Mouse (Mus musculus) bone marrow macrophage, adult 2 months (primary cell): Measurements from ENCODE around the gene Rpp38. TPM values are rescaled to one million over a fixed set of nuclear protein-coding genes. Genes with fewer than 3 reads are reported as not detected.

Experiments
- H3K27ac ChIP-seq: 2 replicates; pipeline ENCODE4 v1.5.1; 2012; ENCODE audit warnings: low read depth, low read length; ENCODE audit not compliant: insufficient read depth
- H3K4me1 ChIP-seq: 2 replicates; pipeline ENCODE4 v1.6.1; 2012; ENCODE audit warnings: low read length; ENCODE audit not compliant: control insufficient read depth, insufficient read depth
- H3K4me3 ChIP-seq: 2 replicates; pipeline ENCODE4 v1.5.1; 2012; ENCODE audit warnings: mild to moderate bottlenecking, low read length, moderate library complexity; ENCODE audit not compliant: insufficient read depth
- CTCF ChIP-seq: IDR thresholded peaks from 2 replicates; pipeline ENCODE4 v1.5.1; 2012; ENCODE audit warnings: low read depth, mild to moderate bottlenecking, low read length, moderate library complexity
- POLR2A ChIP-seq: IDR thresholded peaks from 2 replicates; pipeline ENCODE4 v1.6.1; 2012; ENCODE audit warnings: mild to moderate bottlenecking, low read depth, low read length, borderline replicate concordance
- polyA plus RNA-seq: library from polyadenylated mRNA; stranded (reverse); fragments of >200 nt; gene quantifications from 2 replicates; pipeline ENCODE4 v1.2.4, GENCODE M21; 2012; ENCODE audit not compliant: missing spikeins, insufficient read depth, insufficient read length

Rpp38 gene
- polyA plus RNA-seq, 1 experiment: 5.5 TPM

DNA sequence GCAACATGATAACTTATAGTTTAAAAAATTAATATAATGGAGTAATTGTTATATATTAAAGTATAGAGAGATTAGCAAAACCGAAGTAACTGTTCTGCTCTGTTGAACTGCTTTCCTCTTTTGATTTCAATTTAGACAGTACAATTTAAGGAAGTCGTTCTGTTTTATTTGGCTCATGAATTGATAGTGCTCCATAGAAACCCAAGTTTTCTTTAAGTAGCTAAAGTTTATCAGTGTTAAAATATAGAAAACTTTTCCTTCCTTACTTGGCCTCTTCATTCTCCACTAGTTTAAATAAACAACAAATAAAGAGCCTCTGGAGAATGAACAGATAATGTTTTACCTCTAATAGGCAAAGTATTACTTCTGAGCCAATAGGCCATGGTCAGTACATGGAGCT lies 46.2 kb downstream of the Rpp38 start:
- peaks cover 17% of the 10 kb centered on the region for H3K4me1 ChIP-seq
- no peak for TF ChIP-seq CTCF
- TF ChIP-seq POLR2A: no peak
- H3K4me3 ChIP-seq: no peak overlapping the region
- no peak overlapping the region for H3K27ac ChIP-seq

DNA sequence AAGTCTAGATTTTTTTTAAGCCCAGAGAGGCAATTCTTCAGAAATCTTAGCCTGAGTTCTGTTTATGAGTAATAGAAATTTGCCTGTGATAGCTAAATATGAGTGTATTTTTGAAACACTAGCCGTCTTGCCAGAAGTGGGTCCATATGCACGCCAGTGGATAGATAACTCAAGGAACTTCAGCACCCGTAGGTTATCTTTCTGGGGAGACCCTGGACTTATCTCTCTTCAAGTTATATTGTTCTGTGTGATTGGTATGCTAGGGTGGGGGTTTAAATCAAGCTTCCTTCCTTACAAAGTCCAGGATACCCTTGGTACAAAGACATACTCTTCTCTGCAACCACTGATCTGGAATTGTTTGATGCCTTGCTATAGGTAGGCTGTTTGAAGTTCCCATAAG lies 46.7 kb downstream of the Rpp38 start:
- Histone ChIP-seq H3K4me1 (peaks cover 16% of the 10 kb centered on the region), H3K4me3 (no peak overlapping the region)
- TF ChIP-seq CTCF (no peak), POLR2A (no peak)

DNA sequence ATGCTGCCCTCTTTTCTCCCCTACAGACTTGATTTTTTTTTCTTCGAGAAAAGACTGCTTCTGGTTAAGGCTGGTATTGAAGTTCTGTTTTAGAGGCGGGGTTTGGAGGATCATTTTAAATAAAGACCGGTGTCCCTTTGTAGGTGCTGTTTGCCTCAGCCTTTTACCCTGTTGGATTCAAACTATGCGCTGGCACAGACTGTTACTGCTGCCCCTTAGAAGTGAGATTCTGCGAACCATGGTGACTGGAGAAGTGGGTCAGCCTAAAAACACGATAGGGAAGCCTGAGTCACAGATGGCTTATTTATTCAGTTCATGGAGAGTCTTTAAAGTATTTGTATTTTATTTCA lies 47.3 kb downstream of the Rpp38 start:
- peak overlapping the region; percentile 99 for H3K4me3 ChIP-seq
- no peak for TF ChIP-seq CTCF
- no peak for TF ChIP-seq POLR2A
- peaks cover 15% of the 10 kb centered on the region for H3K4me1 ChIP-seq
- H3K27ac ChIP-seq: peak overlapping the region; percentile 15

More for the DNA sequence above, 46.7 kb downstream of the Rpp38 start:
- no peak overlapping the region for H3K27ac ChIP-seq

DNA sequence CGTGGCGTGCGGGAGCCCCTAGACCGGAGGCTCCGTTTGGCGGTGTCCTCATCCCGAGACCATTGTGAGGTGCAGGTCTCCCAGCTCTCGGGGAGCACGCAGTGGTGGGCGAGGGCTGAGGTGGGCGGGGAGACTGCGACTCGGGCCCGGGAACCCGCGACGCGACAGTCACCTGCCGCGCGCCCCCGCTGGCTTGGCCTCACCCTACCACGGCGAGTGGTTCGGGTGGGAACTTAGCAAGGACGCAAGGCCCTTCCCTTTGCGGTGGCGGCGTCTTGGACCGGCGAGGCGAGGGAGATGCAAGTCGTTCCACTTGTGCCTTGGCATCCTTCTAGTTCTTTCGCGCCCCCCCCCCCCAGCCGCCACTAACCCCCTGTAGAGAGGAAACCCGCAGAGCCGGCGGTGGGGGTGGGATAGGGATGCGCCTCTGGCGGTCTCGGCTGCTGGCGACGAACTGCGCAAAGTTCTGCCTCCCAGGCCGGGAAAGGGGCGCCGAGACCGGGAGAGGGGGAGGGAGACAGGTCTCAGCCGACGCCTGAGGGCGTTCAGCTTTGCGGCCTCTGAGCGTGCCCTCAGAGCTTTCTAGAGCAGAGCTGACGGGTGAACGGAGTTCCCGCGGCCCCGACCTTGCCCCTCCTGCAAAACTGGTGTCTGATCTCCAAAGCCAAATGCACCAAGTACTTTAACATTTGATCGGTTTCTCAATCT lies 47.8 kb downstream of the Rpp38 start:
- Histone ChIP-seq H3K4me1 (peaks cover 15% of the 10 kb centered on the region), H3K27ac (peak overlapping the region; percentile 66), H3K4me3 (peak overlapping the region; percentile 99)
- no peak for TF ChIP-seq POLR2A

DNA sequence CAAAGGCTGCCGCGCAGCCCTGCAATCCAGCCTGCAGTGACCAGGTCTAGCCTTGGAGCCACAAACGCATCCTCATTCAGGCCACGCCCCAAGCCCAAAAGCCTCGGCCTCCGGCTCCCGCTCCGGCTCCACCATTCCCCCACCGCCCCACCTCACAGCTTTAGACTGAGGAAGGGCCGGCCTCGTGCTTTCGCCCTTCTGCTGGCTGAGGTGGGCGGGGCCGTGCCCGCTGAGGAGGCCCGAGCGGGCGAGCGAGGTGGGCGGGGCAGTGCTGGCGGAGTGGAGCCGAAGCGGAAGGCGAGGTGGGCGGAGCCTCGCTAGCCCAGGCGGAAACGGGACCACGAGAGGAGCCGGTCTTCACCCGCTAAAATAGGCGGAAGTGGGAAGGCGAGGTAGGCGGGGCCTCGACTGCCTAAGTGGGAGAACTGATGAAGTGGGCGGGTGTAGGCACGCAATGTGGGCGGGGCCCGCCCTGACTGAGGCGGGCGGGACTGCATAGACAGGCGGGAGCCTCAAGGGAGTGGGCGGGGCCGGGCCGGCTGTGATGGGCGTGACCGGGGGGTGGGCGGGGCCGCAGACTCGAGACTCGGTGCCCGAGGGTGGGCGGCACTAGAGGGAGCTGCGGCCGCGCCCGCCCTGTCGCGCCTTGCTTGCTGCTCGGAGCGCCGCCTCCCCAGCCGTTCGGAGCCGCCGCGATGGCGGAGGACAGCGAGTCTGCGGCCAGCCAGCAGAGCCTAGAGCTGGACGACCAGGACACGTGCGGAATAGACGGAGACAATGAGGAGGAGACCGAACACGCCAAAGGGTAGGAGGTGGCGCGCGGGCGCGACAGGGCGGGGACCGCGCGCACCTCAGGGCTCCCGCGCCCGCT lies 48.6 kb downstream of the Rpp38 start, which contains the start of gene Nmt2:
Nmt2 (plus strand) TSS at position 611 of the 871 bp plus-strand sequence.
- Histone ChIP-seq H3K4me1 (peaks cover 13% of the 10 kb centered on the region), H3K4me3 (peak within 1 kb of the TSS; percentile 99), H3K27ac (peak within 1 kb of the TSS; percentile 77)
- TF ChIP-seq CTCF (no peak), POLR2A (peak; percentile 67; the same call in 1 of the 2 replicates)

DNA sequence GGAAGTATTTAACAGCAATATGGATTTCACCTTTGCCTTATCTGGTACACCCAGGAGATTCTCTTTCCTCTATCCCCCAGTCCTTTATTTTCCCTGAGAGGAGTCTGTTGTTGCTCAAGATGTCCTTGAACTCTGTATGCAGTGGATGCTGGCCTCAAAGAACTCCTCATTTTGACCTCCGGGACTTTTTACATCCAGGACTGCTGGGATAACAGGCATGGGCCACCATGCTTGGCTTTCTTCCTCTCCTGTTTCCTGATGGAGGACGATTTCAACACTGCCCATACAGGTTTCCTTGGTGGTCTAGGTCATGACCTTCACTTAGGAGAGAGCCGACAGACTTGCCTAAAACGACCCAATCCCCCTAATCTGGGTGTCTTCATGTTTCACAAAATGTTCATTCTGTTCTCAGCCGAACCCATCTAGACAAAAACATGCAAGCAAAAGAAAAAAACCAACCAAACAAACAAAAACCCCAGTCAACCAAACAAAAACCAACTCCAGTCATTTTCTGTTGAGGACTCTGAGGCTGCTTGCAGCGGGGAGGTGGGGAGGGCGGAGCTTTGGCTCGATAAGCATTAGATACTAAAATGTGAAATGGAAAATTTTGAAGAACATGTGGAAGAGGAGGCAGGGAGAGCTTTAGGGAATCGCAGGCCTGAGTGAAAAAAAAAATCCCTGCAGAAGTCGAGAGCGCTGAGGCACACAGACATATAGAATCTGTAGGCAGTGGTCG lies 49.4 kb downstream of the Rpp38 start:
- peak overlapping the region; percentile 77 for H3K27ac ChIP-seq
- H3K4me3 ChIP-seq: peak overlapping the region; percentile 64
- peaks cover 13% of the 10 kb centered on the region for H3K4me1 ChIP-seq
- TF ChIP-seq CTCF (no peak), POLR2A (no peak)

DNA sequence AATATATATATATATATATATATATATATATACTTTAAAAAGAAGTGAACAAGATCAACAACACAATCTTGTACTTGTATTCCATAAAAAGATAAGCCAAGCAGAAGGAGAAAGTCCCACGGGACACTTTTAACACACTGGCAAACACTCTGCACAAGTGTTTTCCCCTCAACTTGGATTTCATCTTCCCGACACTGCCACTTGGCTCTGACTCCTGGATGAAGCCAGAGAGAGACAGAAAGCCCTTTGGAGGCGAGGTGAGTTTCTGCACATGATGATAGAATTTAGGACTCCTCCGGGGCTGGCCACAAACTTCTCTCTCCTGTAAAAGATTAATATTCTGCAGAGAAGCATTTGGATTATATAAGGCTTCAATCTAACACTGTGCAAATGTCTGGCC lies 51.1 kb downstream of the Rpp38 start:
- Histone ChIP-seq H3K27ac (no peak overlapping the region), H3K4me3 (no peak overlapping the region), H3K4me1 (peaks cover 14% of the 10 kb centered on the region)
- no peak for TF ChIP-seq POLR2A
- TF ChIP-seq CTCF: no peak

Other genes with a start within 250 kb of the Rpp38 start
- 0.32 and 0.35 TPM in 2 replicates for gene Fam171a1, start 218.4 kb downstream of the Rpp38 start, polyA plus RNA-seq
- gene Nmt2, start 48.4 kb downstream of the Rpp38 start, polyA plus RNA-seq: 18.3 and 20.6 TPM in 2 replicates
- not detected in 2 replicates for gene Acbd7, start 3.5 kb upstream of the Rpp38 start, polyA plus RNA-seq
- gene Olah, start 64.6 kb upstream of the Rpp38 start, polyA plus RNA-seq: not detected in 2 replicates
- 2.4 TPM in 1 of 2 replicates, not detected in the other for gene Meig1, start 90.0 kb upstream of the Rpp38 start, polyA plus RNA-seq
- gene Dclre1c, start 91.5 kb upstream of the Rpp38 start, polyA plus RNA-seq: 136 and 140 TPM in 2 replicates
- 1.1 and 1.5 TPM in 2 replicates for gene Suv39h2, start 142.4 kb upstream of the Rpp38 start, polyA plus RNA-seq
- 2.5 and 2.7 TPM in 2 replicates for gene Gm45902, start 180.1 kb upstream of the Rpp38 start, polyA plus RNA-seq
- gene Hspa14, start 180.2 kb upstream of the Rpp38 start, polyA plus RNA-seq: 43.0 and 44.3 TPM in 2 replicates
- gene Cdnf, start 180.4 kb upstream of the Rpp38 start, polyA plus RNA-seq: 0.97 and 1.1 TPM in 2 replicates
- gene Fam107b, start 237.8 kb upstream of the Rpp38 start, polyA plus RNA-seq: 38.3 and 39.0 TPM in 2 replicates